Mouse (Mus musculus) T-cell, adult 66 days (primary cell): Measurements from ENCODE around the gene Pabpc6. TPM values are rescaled to one million over a fixed set of nuclear protein-coding genes. Genes with fewer than 3 reads are reported as not detected.

Experiments
- total RNA-seq, 2 experiments: library from RNA; stranded (reverse); gene quantifications; 3 replicates in 1 of 2; 4 replicates in 1 of 2; pipeline ENCODE4 v1.2.4; 2023

The Pabpc6 gene
- total RNA-seq = not detected

DNA sequence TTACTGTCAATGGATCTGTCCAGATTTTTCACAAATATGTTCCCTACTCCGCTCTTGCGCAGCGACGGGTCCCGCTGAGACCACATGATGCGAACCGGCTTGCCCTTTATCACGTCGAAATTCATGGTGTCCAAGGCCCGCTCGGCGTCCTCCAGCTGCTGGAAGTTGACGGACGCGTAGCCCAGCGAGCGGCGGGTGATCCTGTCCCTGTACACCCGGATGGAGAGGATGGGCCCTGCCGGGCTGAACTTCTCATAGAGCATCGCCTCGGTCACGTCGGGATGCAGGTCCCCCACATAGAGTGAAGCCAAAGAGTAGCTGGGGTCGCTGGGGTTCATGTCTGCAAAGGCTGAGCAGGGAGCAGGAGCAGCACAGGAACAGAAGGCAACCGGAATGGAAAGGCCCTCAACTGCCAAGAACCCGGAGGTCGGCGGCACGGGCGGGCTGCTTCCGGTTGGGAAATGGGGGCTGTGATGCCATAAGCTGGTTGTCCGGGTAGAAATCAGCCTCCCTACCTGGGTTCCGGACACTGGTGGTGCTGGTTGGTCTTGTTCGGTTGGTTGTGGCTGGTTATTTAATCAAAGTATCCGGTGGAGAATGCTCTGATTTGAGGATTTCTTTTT lies at the start of gene Pabpc6:
TSS of gene Pabpc6 (minus strand) at position 435 of the 623 bp plus-strand sequence.

Other genes starting within 250 kb of the Pabpc6 start
- gene Gm17728, start 247.7 kb downstream of the Pabpc6 start, total RNA-seq = not detected